Mouse (Mus musculus) erythroblast, embryonic 14.5 days (primary cell): ENCODE measurements around the gene Dnmt3a. TPM values are rescaled to one million over a fixed set of nuclear protein-coding genes. Genes with fewer than 3 reads are reported as not detected.

ENCODE experiments used
- H3K27me3 ChIP-seq: 2 replicates; pipeline ENCODE4 v1.6.1; 2012; ENCODE audit warnings: inconsistent platforms; ENCODE audit not compliant: control insufficient read depth
- H3K36me3 ChIP-seq: 2 replicates; pipeline ENCODE4 v1.6.1; 2012; ENCODE audit warnings: mild to moderate bottlenecking, inconsistent platforms; ENCODE audit not compliant: control insufficient read depth
- H3K4me1 ChIP-seq: 2 replicates; pipeline ENCODE4 v1.6.1; 2012; ENCODE audit warnings: inconsistent platforms; ENCODE audit not compliant: control insufficient read depth
- H3K4me3 ChIP-seq: replicated peaks from 2 replicates; pipeline ENCODE3; 2012; ENCODE audit warnings: moderate library complexity, mild to moderate bottlenecking, inconsistent platforms
- H3K9me3 ChIP-seq: 2 replicates; pipeline ENCODE4 v1.6.1; 2012; ENCODE audit warnings: low read length, inconsistent platforms, mixed read lengths; ENCODE audit not compliant: control insufficient read depth
- GATA1 ChIP-seq: IDR thresholded peaks from 2 replicates; pipeline ENCODE4 v1.6.1; 2012; ENCODE audit warnings: low read length, inconsistent platforms, mixed read lengths
- TAL1 ChIP-seq: IDR thresholded peaks from 3 replicates; pipeline ENCODE4 v1.6.1; 2012; ENCODE audit warnings: low read length, inconsistent platforms, mixed read lengths
- polyA plus RNA-seq: library from polyadenylated mRNA; stranded (reverse); fragments of >175 nt; gene quantifications from 2 replicates; pipeline ENCODE4 v1.2.3, GENCODE M21; 2012

Dnmt3a gene
- polyA plus RNA-seq, 1 experiment = 0.16 TPM

DNA sequence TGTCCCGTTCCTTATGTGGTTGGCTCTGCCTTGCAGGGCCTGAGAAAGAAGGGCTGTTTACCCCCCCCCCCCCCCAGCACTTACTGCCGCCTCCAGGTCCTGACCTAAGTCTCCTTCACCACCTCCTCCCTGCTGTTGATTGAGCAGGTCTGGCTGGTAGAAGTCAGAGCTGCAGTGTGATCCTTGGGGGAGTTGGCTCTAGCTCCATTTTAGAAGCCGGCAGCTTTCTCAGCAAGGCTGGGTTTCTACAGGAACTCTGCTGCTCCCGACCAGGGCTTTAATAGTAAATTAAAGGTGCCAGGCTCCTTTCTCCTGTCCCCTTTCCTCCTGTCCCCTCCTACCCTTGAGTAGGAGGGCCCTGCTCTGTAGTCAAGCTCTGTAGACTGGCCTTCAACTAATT is 4.6 kb downstream of the Dnmt3a start:
- Histone ChIP-seq H3K27me3 (peaks cover 41% of the 10 kb centered on the region), H3K4me3 (no peak overlapping the region), H3K9me3 (no peaks in the 10 kb centered on the region), H3K4me1 (peaks cover 15% of the 10 kb centered on the region), H3K36me3 (no peaks in the 10 kb centered on the region)
- TF ChIP-seq TAL1 (no peak), GATA1 (no peak)

GRCm38 (mm10) chr12:3811596-3811995 is 5.8 kb downstream of the Dnmt3a start:
- Histone ChIP-seq H3K9me3 (no peaks in the 10 kb centered on the region), H3K4me3 (no peak overlapping the region), H3K27me3 (peaks cover 30% of the 10 kb centered on the region), H3K36me3 (no peaks in the 10 kb centered on the region), H3K4me1 (peaks cover 9% of the 10 kb centered on the region)
- TF ChIP-seq GATA1 (no peak), TAL1 (no peak)

- no peaks in the 10 kb centered on the region for H3K36me3 ChIP-seq
Measured at GRCm38 (mm10) chr12:3812251-3812650, 6.4 kb downstream of the Dnmt3a start.

GRCm38 (mm10) chr12:3813138-3813537 is 7.3 kb downstream of the Dnmt3a start:
- Histone ChIP-seq H3K4me1 (peaks cover 4% of the 10 kb centered on the region), H3K4me3 (no peak overlapping the region), H3K27me3 (peaks cover 15% of the 10 kb centered on the region), H3K9me3 (no peaks in the 10 kb centered on the region), H3K36me3 (no peaks in the 10 kb centered on the region)
- TF ChIP-seq TAL1 = no peak

More at GRCm38 (mm10) chr12:3812251-3812650, 6.4 kb downstream of the Dnmt3a start:
- Histone ChIP-seq H3K4me3 (no peak overlapping the region), H3K9me3 (no peaks in the 10 kb centered on the region), H3K4me1 (peaks cover 9% of the 10 kb centered on the region), H3K27me3 (peaks cover 23% of the 10 kb centered on the region)
- TF ChIP-seq TAL1 (no peak), GATA1 (no peak)

DNA sequence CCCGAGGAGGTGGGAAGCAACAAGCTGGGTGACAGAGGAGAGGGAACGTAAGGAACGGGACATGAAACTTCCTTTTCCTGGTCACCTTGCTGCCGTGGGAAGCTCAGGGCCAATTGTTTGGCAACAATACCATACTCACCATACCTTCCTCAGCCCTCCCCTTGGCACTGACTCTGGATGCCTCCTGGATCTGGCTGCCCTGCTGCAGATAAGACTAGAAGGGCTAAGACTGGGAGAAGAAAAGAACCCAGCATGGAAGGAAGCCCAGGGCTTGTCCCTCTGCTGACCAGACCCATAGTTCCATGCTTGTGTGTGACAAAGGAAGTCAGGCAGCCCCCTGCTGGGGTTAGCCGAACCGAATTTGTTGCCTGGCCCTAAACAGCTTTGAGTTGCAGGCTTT is 9.6 kb downstream of the Dnmt3a start:
- Histone ChIP-seq H3K36me3 (no peaks in the 10 kb centered on the region), H3K4me3 (no peak overlapping the region), H3K4me1 (no peaks in the 10 kb centered on the region; the same call in none of the 2 replicates), H3K27me3 (no peaks in the 10 kb centered on the region), H3K9me3 (no peaks in the 10 kb centered on the region)
- no peak for TF ChIP-seq GATA1
- TF ChIP-seq TAL1 = no peak

DNA sequence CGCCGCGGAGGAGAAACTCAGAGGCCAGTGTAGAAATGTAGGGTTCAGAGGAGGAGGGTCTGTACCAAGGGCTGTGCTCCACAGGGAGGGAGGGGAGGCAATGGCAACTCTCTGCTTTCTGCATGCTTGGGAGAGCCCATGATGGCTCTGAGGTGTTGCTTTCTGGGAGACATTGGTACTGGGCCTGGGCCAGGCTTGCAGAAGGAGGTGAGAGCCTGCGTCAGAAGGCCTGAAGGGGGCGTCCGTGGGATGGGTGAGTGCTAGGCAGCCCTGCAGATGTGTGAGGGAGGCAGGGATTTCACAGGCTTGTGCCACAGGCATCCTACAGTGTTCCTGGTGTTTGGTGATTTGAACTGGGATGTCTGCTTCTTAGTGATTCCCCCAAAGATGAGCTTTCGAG is 11.2 kb downstream of the Dnmt3a start:
- no peak overlapping the region for H3K4me3 ChIP-seq
- TF ChIP-seq GATA1 (no peak), TAL1 (no peak)
- H3K27me3 ChIP-seq = no peaks in the 10 kb centered on the region
- no peaks in the 10 kb centered on the region for H3K36me3 ChIP-seq
- no peaks in the 10 kb centered on the region; the same call in 1 of the 2 replicates for H3K4me1 ChIP-seq
- H3K9me3 ChIP-seq = no peaks in the 10 kb centered on the region

GRCm38 (mm10) chr12:3817566-3817965 is 11.8 kb downstream of the Dnmt3a start:
- Histone ChIP-seq H3K4me1 (no peaks in the 10 kb centered on the region; the same call in 1 of the 2 replicates), H3K36me3 (no peaks in the 10 kb centered on the region), H3K27me3 (no peaks in the 10 kb centered on the region), H3K4me3 (no peak overlapping the region), H3K9me3 (no peaks in the 10 kb centered on the region)
- TF ChIP-seq GATA1 (no peak), TAL1 (no peak)

- no peak for TF ChIP-seq TAL1
- no peak for TF ChIP-seq GATA1
- H3K4me3 ChIP-seq = no peak overlapping the region
- H3K36me3 ChIP-seq = no peaks in the 10 kb centered on the region
- no peaks in the 10 kb centered on the region for H3K9me3 ChIP-seq
- H3K27me3 ChIP-seq = no peaks in the 10 kb centered on the region
- H3K4me1 ChIP-seq = no peaks in the 10 kb centered on the region; the same call in 1 of the 2 replicates
Measured at GRCm38 (mm10) chr12:3819899-3820298, 14.1 kb downstream of the Dnmt3a start.

DNA sequence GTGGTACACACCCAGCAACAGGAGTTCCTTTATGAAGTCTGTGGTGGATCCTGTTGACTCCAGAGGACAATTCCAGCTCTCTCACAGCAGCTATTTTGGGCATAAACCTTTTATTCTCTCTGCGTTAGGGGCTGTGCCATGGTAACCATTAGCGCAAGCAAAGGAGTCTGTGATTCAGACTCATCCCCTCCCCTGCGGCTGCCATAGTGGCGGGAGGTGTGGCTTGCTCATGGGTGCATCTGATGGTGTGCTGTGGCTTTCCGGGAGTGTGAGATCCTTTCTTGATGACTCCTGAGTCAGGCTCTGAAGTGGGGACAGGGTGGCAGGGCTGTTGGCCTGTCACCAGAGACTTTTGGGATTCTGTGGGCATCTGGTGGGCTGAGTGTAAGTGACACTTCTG is 17.6 kb downstream of the Dnmt3a start:
- H3K4me3 ChIP-seq = no peak overlapping the region
- H3K36me3 ChIP-seq = no peaks in the 10 kb centered on the region
- peaks cover 8% of the 10 kb centered on the region for H3K4me1 ChIP-seq
- TF ChIP-seq GATA1 (no peak), TAL1 (no peak)
- no peaks in the 10 kb centered on the region for H3K27me3 ChIP-seq
- no peaks in the 10 kb centered on the region for H3K9me3 ChIP-seq
